Mouse (Mus musculus): ENCODE measurements around the gene Pbx4.

Gene Pbx4

GRCm38 (mm10) chr8:69901484-69902162 lies 69.3 kb downstream of the Pbx4 start:
- DNase-seq, result peak; percentile 94

- DNase-seq, result no peak
Observed at GRCm38 (mm10) chr8:69902163-69903062, 70.1 kb downstream of the Pbx4 start, which contains the start of the genes Tssk6, Ndufa13 and Yjefn3. Tssk6 (plus strand) TSS chr8:69902184. Ndufa13 (minus strand) TSS chr8:69902558. Yjefn3 (minus strand) TSS chr8:69902712.

- DNase-seq, result peak; percentile 99
Observed at GRCm38 (mm10) chr8:69903063-69903542, 70.8 kb downstream of the Pbx4 start.

GRCm38 (mm10) chr8:69904096-69904495 lies 71.8 kb downstream of the Pbx4 start:
- DNase-seq, result no peak

- DNase-seq, result no peak
Observed at GRCm38 (mm10) chr8:69906260-69906659, 74.0 kb downstream of the Pbx4 start.

GRCm38 (mm10) chr8:69907106-69907505 lies 74.8 kb downstream of the Pbx4 start:
- no peak for DNase-seq

- no peak for DNase-seq
Observed at GRCm38 (mm10) chr8:69911917-69912316, 79.6 kb downstream of the Pbx4 start.

- no peak for DNase-seq
Observed at GRCm38 (mm10) chr8:69912478-69913074, 80.3 kb downstream of the Pbx4 start.

- DNase-seq, result no peak
Observed at GRCm38 (mm10) chr8:69914526-69914925, 82.2 kb downstream of the Pbx4 start.

GRCm38 (mm10) chr8:69915748-69916147 lies 83.5 kb downstream of the Pbx4 start:
- peak; percentile 51 for DNase-seq

- no peak for DNase-seq
Observed at GRCm38 (mm10) chr8:69918506-69918905, 86.2 kb downstream of the Pbx4 start.

GRCm38 (mm10) chr8:69919010-69919409 lies 86.7 kb downstream of the Pbx4 start:
- DNase-seq, result peak; percentile 65

GRCm38 (mm10) chr8:69919876-69920662 lies 87.8 kb downstream of the Pbx4 start:
- DNase-seq, result peak; percentile 27

- no peak for DNase-seq
Observed at GRCm38 (mm10) chr8:69921141-69921540, 88.8 kb downstream of the Pbx4 start.

All from right cerebral cortex, postnatal 14 days (tissue).